Mouse (Mus musculus): Measurements from ENCODE around the gene Sbno2. TPM values are rescaled to one million over a fixed set of nuclear protein-coding genes. Genes with fewer than 3 reads are reported as not detected.

Sbno2 gene
- polyA plus RNA-seq, 1 experiment from 2014 or later: 16.8 TPM

GRCm38 (mm10) chr10:80032799-80033480, 72.4 kb downstream of the Sbno2 start:
- Histone ChIP-seq H3K27me3 (replicated peaks) (no peaks in the 10 kb centered on the region), H3K27ac (no peak overlapping the region)

GRCm38 (mm10) chr10:80030736-80031135, 74.6 kb downstream of the Sbno2 start:
- Histone ChIP-seq H3K27me3 (replicated peaks) (no peaks in the 10 kb centered on the region), H3K27ac (no peak overlapping the region), H3K9me3 (no peaks in the 10 kb centered on the region), H3K4me1 (0 out of 2 replicates have a peak, but pooled peaks cover 2% of the 10 kb centered on the region), H3K9ac (no peak overlapping the region), H3K4me2 (no peak overlapping the region), H3K36me3 (replicated peaks) (peaks cover 10% of the 10 kb centered on the region; the same call in 1 of the 2 replicates), H3K4me3 (no peak overlapping the region)
- WGBS: 83% methylated on average over 17 of the region's 17 CpGs
- ATAC-seq (replicated peaks): no peak

More at GRCm38 (mm10) chr10:80032799-80033480, 72.4 kb downstream of the Sbno2 start:
- H3K9ac ChIP-seq: no peak overlapping the region
- peaks cover 28% of the 10 kb centered on the region for H3K36me3 ChIP-seq (replicated peaks)
- ATAC-seq (replicated peaks): no peak
- no peaks in the 10 kb centered on the region for H3K9me3 ChIP-seq
- H3K4me3 ChIP-seq: no peak overlapping the region
- H3K4me1 ChIP-seq: peaks cover 5% of the 10 kb centered on the region
- WGBS: 68% methylated on average over 5 of the region's 5 CpGs
- H3K4me2 ChIP-seq: no peak overlapping the region

GRCm38 (mm10) chr10:80030191-80030590, 75.2 kb downstream of the Sbno2 start:
- no peak overlapping the region for H3K9ac ChIP-seq
- H3K4me2 ChIP-seq: no peak overlapping the region
- peaks cover 5% of the 10 kb centered on the region; the same call in 1 of the 2 replicates for H3K36me3 ChIP-seq (replicated peaks)
- H3K9me3 ChIP-seq: no peaks in the 10 kb centered on the region
- 82% methylated on average over 9 of the region's 9 CpGs for WGBS
- no peaks in the 10 kb centered on the region for H3K27me3 ChIP-seq (replicated peaks)
- H3K4me1 ChIP-seq: 0 out of 2 replicates have a peak, but pooled peaks cover 2% of the 10 kb centered on the region
- no peak for ATAC-seq (replicated peaks)
- no peak overlapping the region for H3K27ac ChIP-seq
- no peak overlapping the region for H3K4me3 ChIP-seq

GRCm38 (mm10) chr10:80028521-80028846, 76.9 kb downstream of the Sbno2 start:
- Histone ChIP-seq H3K4me2 (no peak overlapping the region), H3K36me3 (replicated peaks) (no peaks in the 10 kb centered on the region), H3K27ac (no peak overlapping the region), H3K9ac (no peak overlapping the region), H3K4me3 (no peak overlapping the region), H3K27me3 (replicated peaks) (no peaks in the 10 kb centered on the region), H3K9me3 (no peaks in the 10 kb centered on the region), H3K4me1 (0 out of 2 replicates have a peak, but pooled peaks cover 2% of the 10 kb centered on the region)
- WGBS: 93% methylated on average over 13 of the region's 13 CpGs
- no peak for ATAC-seq (replicated peaks)

- H3K9ac ChIP-seq: no peak overlapping the region
- H3K27ac ChIP-seq: no peak overlapping the region
- WGBS: 68% methylated on average over 20 of the region's 20 CpGs
- no peak overlapping the region for H3K4me3 ChIP-seq
- 0 out of 2 replicates have a peak, but pooled peaks cover 2% of the 10 kb centered on the region for H3K4me1 ChIP-seq
- ATAC-seq (replicated peaks): no peak
- no peaks in the 10 kb centered on the region for H3K9me3 ChIP-seq
- H3K36me3 ChIP-seq (replicated peaks): no peaks in the 10 kb centered on the region
- H3K4me2 ChIP-seq: no peak overlapping the region
- H3K27me3 ChIP-seq (replicated peaks): no peaks in the 10 kb centered on the region
Measured at GRCm38 (mm10) chr10:80027681-80028520, 77.5 kb downstream of the Sbno2 start.

GRCm38 (mm10) chr10:80025889-80026288, 79.5 kb downstream of the Sbno2 start:
- H3K4me3 ChIP-seq: no peak overlapping the region
- H3K4me1 ChIP-seq: no peaks in the 10 kb centered on the region
- H3K9ac ChIP-seq: no peak overlapping the region
- H3K27me3 ChIP-seq (replicated peaks): no peaks in the 10 kb centered on the region
- H3K9me3 ChIP-seq: no peaks in the 10 kb centered on the region
- no peak overlapping the region for H3K4me2 ChIP-seq
- H3K36me3 ChIP-seq (replicated peaks): no peaks in the 10 kb centered on the region
- no peak for ATAC-seq (replicated peaks)
- WGBS: 62% methylated on average over 12 of the region's 12 CpGs
- H3K27ac ChIP-seq: no peak overlapping the region

GRCm38 (mm10) chr10:80025463-80025862, 79.9 kb downstream of the Sbno2 start:
- no peak for ATAC-seq (replicated peaks)
- Histone ChIP-seq H3K27ac (no peak overlapping the region), H3K9ac (no peak overlapping the region), H3K4me3 (no peak overlapping the region), H3K36me3 (replicated peaks) (no peaks in the 10 kb centered on the region), H3K27me3 (replicated peaks) (peaks cover 3% of the 10 kb centered on the region; the same call in 1 of the 2 replicates), H3K4me2 (no peak overlapping the region), H3K9me3 (no peaks in the 10 kb centered on the region), H3K4me1 (no peaks in the 10 kb centered on the region)
- WGBS: 76% methylated on average over 10 of the region's 10 CpGs

GRCm38 (mm10) chr10:80025044-80025347, 80.4 kb downstream of the Sbno2 start:
- Histone ChIP-seq H3K4me1 (no peaks in the 10 kb centered on the region), H3K9me3 (no peaks in the 10 kb centered on the region), H3K9ac (no peak overlapping the region), H3K4me3 (no peak overlapping the region), H3K4me2 (no peak overlapping the region), H3K27ac (no peak overlapping the region), H3K27me3 (replicated peaks) (peaks cover 4% of the 10 kb centered on the region; the same call in 1 of the 2 replicates), H3K36me3 (replicated peaks) (no peaks in the 10 kb centered on the region)
- ATAC-seq (replicated peaks): no peak
- 59% methylated on average over 4 of the region's 4 CpGs for WGBS

- Histone ChIP-seq H3K4me1 (no peaks in the 10 kb centered on the region), H3K4me3 (no peak overlapping the region), H3K4me2 (no peak overlapping the region), H3K9me3 (no peaks in the 10 kb centered on the region), H3K9ac (no peak overlapping the region), H3K27me3 (replicated peaks) (peaks cover 9% of the 10 kb centered on the region), H3K27ac (no peak overlapping the region), H3K36me3 (replicated peaks) (no peaks in the 10 kb centered on the region)
- WGBS: 75% methylated on average over 15 of the region's 15 CpGs
- no peak for ATAC-seq (replicated peaks)
Measured at GRCm38 (mm10) chr10:80024229-80025043, 80.9 kb downstream of the Sbno2 start.

GRCm38 (mm10) chr10:80023758-80024157, 81.6 kb downstream of the Sbno2 start:
- H3K9ac ChIP-seq: no peak overlapping the region
- H3K4me1 ChIP-seq: no peaks in the 10 kb centered on the region
- H3K9me3 ChIP-seq: no peaks in the 10 kb centered on the region
- no peak for ATAC-seq (replicated peaks)
- no peak overlapping the region for H3K27ac ChIP-seq
- no peaks in the 10 kb centered on the region for H3K36me3 ChIP-seq (replicated peaks)
- peaks cover 16% of the 10 kb centered on the region for H3K27me3 ChIP-seq (replicated peaks)
- H3K4me2 ChIP-seq: no peak overlapping the region
- H3K4me3 ChIP-seq: no peak overlapping the region
- WGBS: 90% methylated on average over 5 of the region's 5 CpGs

- ATAC-seq (replicated peaks): no peak
Measured at GRCm38 (mm10) chr10:80022806-80023205, 82.6 kb downstream of the Sbno2 start.

GRCm38 (mm10) chr10:80022164-80022563, 83.2 kb downstream of the Sbno2 start:
- Histone ChIP-seq H3K36me3 (replicated peaks) (no peaks in the 10 kb centered on the region), H3K4me3 (no peak overlapping the region), H3K27ac (no peak overlapping the region), H3K9ac (no peak overlapping the region), H3K27me3 (replicated peaks) (peaks cover 22% of the 10 kb centered on the region), H3K9me3 (no peaks in the 10 kb centered on the region), H3K4me2 (no peak overlapping the region), H3K4me1 (no peaks in the 10 kb centered on the region)
- no peak for ATAC-seq (replicated peaks)
- 95% methylated on average over 12 of the region's 12 CpGs for WGBS

More at GRCm38 (mm10) chr10:80022806-80023205, 82.6 kb downstream of the Sbno2 start:
- no peaks in the 10 kb centered on the region for H3K9me3 ChIP-seq
- no peak overlapping the region for H3K27ac ChIP-seq
- no peak overlapping the region for H3K9ac ChIP-seq
- H3K4me3 ChIP-seq: no peak overlapping the region
- no peak overlapping the region for H3K4me2 ChIP-seq
- no peaks in the 10 kb centered on the region for H3K36me3 ChIP-seq (replicated peaks)
- no peaks in the 10 kb centered on the region for H3K4me1 ChIP-seq
- H3K27me3 ChIP-seq (replicated peaks): peaks cover 20% of the 10 kb centered on the region
- 91% methylated on average over 8 of the region's 8 CpGs for WGBS

Data from midbrain, embryonic 15.5 days (tissue).